Mouse (Mus musculus): ENCODE results near the gene Mtap.

Mtap gene

GRCm38 (mm10) chr4:89137542-89138360 lies 829 bp downstream of the Mtap start:
- DNase-seq: peak; percentile 78

GRCm38 (mm10) chr4:89138361-89138651 lies 1.4 kb downstream of the Mtap start:
- DNase-seq: peak; percentile 22

DNA sequence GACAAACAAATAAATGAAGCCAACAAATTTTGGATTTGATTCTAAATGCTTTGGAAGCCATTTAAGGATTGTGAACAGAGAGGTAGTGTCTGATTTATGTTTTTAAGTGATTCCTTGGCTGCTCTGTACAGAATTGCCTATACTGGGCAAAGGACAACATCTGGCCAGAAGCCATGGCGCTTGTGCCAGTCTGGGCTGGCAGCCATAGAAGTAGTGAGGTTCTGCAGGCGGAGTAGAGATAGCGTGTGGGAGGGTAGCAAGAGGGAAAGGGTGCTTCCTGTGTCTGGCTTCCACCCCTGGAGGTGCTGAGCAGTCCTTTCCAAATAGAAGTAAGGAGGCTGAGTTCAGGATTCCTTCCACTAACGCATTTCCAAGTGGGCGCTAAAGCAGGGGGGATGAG lies 3.9 kb downstream of the Mtap start:
- no peak for DNase-seq

DNA sequence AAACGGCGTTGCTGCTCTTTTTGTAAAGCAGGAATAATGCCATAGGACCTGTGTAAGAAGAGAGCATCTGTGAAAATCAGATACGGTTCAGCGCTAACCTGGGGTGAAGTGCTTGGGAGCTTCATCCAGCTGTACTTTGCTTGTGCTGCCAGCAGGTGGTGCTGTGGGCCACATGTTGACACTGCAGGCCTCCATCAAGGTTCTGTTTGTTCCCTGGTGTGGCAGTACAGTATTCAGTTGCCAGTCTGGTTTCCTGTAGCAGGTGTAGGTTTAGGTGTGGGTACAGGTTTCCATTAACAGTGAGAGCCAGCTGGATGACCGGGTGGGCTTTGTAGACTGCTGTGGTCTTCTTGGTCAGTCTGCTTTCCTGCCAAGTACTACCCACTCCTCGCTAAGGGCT lies 8.5 kb downstream of the Mtap start:
- DNase-seq: peak; percentile 90

GRCm38 (mm10) chr4:89146291-89146690 lies 9.4 kb downstream of the Mtap start:
- DNase-seq: no peak

DNA sequence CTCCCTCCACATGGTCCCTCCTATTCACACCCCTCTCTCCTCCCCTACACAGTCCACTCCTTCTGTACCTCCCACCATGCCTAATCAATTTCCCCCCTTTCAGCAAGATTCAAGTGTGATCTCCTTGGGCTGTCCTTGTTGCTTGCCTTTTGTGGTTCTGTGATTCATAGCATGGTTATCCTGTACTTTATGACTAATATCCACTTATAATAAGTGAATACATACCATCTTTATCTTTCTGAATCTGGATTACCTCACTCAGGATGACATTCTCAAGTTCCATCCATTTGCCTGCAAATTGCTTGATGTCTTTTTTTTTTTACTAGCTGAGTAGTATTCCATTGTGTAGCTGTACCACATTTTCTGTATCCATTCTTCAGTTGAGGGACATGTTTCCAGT lies 12.3 kb downstream of the Mtap start:
- DNase-seq: no peak

DNA sequence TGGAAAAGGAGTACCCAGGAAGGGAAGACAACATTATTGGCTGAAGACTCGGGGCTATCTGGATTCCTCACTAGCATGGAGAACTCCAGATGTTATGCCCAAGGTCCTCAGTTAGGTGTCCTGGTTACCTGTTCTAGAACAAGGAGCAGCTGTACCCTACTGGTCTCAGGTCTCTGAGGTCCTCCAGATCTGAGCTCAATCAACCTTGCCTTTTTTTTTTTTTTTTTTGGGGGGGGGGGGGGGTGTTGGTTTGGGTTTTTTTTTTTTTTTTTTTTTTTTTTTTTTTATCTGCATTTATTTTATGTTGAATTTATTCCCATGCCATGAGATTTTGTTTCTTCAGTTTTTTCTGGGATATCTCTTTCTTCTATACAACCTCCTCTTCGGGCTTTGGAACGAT lies 24.5 kb downstream of the Mtap start:
- DNase-seq: no peak

DNA sequence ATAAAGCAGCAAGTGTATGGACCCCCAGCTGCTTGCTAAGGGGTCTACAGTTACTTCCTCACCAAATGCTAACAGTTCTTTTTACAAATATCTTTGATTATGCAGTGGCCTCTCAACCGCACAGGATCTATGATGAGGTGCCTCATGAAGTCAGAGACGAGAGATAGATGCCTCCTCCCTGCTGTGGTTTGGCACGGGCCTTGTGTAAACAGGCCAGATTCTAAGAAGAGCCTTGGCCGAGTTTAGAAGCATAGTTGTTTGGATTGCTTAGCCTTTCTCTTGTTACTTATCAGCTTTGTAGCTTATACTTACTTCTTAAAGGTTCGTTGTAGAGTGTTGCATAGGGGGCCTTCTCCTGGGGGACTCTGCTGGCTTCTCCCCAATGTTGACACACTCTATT lies 25.6 kb downstream of the Mtap start:
- DNase-seq: no peak

DNA sequence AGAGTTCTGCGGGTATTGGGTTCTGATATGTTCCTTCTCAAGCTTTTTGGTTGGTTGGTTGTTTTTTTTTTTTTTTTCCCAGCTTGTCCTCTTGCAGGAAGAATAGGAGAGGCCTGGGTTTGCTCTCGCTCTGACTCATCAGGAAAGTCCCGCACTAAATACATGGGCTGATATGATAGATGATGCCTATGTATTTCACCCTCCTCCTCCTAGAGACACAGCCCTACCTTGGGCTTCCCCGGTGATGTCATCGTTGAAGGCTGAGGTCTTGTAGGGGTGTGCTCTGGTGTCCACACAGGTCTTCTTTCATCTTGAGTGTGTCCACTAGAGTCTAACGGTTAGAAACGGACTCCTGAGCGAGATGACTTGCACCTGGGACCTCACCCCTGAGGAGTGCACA lies 26.7 kb downstream of the Mtap start:
- DNase-seq: no peak

DNA sequence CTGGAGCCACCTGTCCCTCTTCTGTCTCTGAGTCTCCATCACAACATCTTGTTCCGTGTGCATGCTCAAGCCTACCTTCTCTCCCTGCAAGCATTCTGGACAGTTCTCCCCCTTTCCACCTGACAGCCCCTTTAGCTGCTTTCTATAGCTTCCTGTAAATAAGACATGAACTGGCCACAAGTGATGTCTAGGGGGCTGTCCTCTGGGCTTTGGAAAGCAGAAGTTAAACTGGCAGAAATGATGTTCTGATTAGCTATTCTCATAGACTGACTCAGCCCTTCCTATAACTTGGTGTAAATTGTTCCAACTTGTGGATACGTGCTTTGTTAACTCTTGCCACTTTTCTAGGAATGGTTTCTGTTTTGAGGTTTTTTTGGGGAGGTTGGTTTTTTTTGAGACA lies 27.8 kb downstream of the Mtap start:
- no peak for DNase-seq

GRCm38 (mm10) chr4:89168877-89169276 lies 32.0 kb downstream of the Mtap start:
- DNase-seq: no peak

DNA sequence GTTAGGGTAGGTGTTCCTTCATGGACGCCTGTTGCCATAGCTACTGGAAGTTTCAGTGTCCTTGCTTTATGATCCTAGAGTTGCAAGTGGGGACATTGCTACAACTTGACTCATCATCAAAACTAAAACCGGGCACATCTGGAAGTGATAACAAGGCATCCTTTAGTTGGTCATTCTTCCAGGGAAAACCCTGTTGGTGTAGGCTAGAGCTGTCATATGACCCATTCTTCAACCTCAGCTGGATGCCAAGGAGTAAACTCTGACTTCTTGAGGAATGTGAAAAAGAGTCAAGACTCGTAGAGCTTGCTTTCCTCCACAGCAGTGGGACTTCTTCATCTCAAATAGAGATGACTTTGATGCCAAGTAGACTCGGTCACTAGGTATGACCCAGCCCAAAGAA lies 32.8 kb downstream of the Mtap start:
- DNase-seq: no peak

DNA sequence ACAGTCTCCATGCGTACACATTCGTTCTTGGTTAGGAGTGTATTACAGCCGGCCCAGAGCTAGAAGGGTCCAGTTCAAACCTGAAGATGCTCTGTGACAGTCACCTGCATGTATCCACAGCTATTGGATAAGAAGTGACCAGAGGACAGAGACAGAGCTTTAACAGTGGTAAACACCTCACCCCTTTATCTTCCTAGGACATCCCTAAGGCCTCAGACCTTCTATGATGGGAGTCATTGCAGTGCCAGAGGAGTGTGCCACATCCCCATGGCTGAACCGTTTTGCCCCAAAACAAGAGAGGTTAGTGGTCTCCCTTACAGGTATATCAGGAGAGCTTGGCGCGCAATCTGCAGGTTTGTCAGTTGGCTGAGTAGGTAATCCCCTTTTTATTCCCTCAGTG lies 34.0 kb downstream of the Mtap start:
- no peak for DNase-seq

- DNase-seq: no peak
Measured at GRCm38 (mm10) chr4:89172873-89173605, 36.1 kb downstream of the Mtap start.

DNA sequence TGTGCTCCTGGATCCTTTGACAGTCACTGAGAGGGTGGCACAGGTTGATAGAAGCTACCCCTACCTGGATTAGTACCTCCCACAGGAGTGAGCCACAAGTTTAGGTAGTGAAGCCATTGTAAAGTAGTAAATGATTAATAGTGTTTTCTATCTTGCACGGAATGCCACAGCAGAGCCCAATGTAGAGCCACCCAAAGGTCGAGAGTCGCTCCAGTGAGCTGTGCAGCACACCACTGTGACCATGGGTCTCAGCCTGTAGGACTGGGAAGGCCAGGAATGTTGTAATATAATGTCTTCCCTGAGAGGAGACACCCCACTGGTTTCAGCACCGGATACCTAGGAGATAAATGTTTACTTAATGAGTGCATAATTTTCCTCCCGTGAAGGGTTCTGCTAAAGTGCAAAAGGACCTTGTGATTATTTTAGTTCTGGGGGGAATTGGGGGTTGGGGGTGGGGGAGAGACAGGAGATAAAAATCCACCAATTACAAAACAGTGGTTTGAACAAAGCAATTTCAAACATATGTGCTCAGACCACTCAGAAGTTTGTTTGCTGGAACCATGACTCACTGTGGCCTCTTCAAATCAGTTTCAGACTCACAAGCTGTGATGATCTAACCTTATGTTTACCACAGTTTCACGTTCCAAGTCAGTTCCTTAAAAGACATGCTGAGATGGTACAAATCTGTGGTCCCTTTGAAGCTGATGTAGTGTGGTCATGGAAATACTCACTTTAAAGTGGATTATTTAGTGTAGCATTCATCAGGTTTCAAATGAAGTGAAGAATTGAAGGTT lies 40.8 kb downstream of the Mtap start:
- no peak for DNase-seq

DNA sequence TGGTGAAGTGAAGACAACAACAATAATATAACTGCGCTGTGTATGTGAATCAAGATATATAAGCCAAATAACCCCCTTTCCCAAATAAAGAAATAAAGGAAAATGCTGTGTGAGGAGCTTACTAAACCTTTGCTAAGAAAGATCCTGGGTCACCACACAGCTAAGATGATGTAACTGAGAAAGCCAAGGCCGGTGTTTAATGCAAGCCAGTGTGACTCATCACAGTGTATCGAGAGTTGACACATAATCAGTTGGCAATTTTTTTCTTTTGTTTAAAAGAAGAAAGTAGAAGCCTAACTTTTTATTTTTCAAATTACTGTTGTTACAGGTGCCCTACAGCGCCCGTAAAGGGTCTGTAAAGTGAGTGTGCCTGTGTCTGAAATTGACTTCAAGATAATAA lies 43.2 kb downstream of the Mtap start:
- no peak for DNase-seq

GRCm38 (mm10) chr4:89181656-89182055 lies 44.7 kb downstream of the Mtap start:
- no peak for DNase-seq

GRCm38 (mm10) chr4:89182486-89182885 lies 45.6 kb downstream of the Mtap start:
- no peak for DNase-seq

DNA sequence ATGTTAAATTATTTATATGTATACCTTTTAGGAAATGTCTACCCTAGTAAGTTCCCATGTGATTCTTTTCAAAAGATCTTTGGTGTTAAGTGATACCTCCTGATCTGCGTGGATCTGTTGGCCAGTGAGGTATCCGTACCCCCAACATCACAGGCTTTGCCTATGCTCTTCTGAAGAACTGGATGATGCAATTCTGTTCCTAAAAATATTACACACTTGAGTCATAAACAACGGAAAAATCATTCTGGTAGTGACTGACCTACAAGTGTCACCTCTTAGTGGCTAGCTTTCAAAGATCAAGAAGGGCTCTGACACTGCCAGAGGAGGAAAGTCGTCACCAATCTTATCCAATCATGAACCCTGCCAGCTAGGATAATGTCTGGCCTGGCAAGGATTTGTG lies 58.6 kb downstream of the Mtap start:
- no peak for DNase-seq

- no peak for DNase-seq
Measured at GRCm38 (mm10) chr4:89197128-89197527, 60.2 kb downstream of the Mtap start.

- DNase-seq: no peak
Measured at GRCm38 (mm10) chr4:89200806-89201205, 63.9 kb downstream of the Mtap start.

GRCm38 (mm10) chr4:89209310-89209709 lies 72.4 kb downstream of the Mtap start:
- DNase-seq: no peak

DNA sequence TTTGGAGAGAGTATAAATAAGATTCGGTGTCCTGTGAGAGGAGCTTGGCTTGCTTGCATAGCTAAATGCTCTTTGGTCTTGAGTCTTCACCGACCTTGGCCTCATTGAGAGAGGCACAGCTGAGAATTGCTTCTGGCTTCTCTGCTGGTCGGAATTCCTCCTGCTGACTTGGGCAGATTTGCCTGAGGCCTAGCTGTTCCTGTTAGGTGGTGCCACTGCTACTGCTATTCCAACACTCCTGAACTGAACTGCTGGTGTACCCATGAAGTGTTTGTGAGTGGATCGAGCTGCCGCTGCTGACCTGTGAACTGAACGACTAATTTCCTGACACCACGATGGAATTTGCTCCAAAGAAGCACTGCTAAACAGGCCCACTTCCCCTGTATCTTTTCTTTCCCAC lies 73.4 kb downstream of the Mtap start:
- no peak for DNase-seq

- no peak for DNase-seq
Measured at GRCm38 (mm10) chr4:89212178-89212577, 75.3 kb downstream of the Mtap start.

Data from thymus, postnatal 4 days (tissue).